Mouse (Mus musculus): ENCODE results near the gene Mettl2. TPM values are rescaled to one million over a fixed set of nuclear protein-coding genes. Genes with fewer than 3 reads are reported as not detected.

Mettl2 gene
- polyA plus RNA-seq, 1 experiment from 2014 or later: 16.6 TPM

DNA sequence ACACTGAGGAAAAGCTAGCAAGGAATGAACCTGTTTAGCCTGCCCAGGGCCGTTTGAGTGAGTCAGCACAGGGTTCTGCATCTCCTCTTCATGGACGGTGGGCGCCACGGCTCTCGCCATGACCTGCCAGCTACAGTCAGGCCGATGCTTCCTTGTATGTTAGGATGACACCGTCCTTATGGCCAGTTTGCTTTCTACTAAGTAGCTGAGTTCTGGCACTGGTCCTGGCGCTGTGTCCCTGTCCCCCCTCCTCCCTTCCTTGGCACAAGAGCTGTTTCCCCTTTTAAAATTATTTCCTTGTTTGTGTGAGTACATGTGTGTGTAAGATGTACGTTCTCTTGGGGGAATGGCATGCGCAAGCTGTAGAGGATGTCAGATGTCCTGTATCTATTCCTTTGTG is 19.0 kb downstream of the Mettl2 start:
- no peak overlapping the region for H3K27ac ChIP-seq
- 46% methylated on average over 10 of the region's 10 CpGs for WGBS (ENCODE audit: missing documents)

DNA sequence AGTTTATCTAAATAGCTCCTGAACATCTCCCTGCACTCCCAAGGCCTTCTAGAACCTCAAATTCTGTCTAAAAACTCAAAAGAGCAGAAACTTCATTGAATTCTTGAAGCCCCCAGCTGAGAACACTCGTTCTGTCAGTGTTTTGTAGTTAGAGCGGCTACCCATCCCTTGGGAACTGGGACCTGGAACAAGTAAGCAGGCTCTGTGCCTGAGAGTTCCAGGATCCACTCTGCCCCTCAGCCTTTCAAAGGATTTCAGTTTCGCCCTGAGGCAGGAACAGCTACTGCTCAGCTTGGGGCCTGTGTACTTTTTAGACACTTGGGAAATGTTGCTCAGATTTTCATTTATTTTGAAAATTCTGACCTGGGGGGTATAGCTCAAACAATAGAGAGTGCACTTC is 20.4 kb downstream of the Mettl2 start, which contains the start of gene Gm10842:
TSS of gene Gm10842 (plus strand) at position 301 of the 400 bp plus-strand sequence.
- H3K79me2 ChIP-seq (ENCODE audit: inconsistent target): no peaks in the 10 kb centered on the region
- H3K36me3 ChIP-seq (ENCODE audit: inconsistent target): no peaks in the 10 kb centered on the region
- H3K4me3 ChIP-seq (ENCODE audit: inconsistent target): no peak within 1 kb of the TSS
- WGBS (ENCODE audit: missing documents): 96% methylated on average over 3 of the region's 3 CpGs
- no peak within 1 kb of the TSS for H3K27ac ChIP-seq

More for the DNA sequence above, 19.0 kb downstream of the Mettl2 start:
- Histone ChIP-seq H3K36me3 (ENCODE audit: inconsistent target) (peaks cover 4% of the 10 kb centered on the region; the same call in 1 of the 2 replicates), H3K79me2 (ENCODE audit: inconsistent target) (no peaks in the 10 kb centered on the region), H3K4me3 (ENCODE audit: inconsistent target) (no peak overlapping the region)

DNA sequence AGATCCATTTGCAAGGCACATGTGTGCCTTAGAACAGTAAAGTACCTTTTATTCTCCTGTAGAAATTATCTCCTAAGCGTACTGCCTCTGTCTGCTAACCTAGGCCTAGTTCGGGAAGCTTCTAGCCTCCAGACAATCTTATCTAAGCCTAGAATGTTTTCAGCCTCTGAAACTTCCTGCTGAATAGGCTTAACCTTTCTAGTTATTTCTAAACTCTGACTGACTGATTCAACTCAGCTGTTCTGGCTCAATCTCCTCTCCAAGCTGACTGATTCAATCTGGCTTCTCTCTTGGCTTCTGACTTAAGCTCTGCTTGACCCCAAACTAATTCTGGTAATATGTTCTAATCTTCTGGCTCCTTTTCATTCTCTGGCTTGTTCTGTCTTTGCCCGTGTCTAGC is 23.1 kb downstream of the Mettl2 start:
- 97% methylated on average over 3 of the region's 3 CpGs for WGBS (ENCODE audit: missing documents)
- no peak overlapping the region for H3K4me3 ChIP-seq (ENCODE audit: inconsistent target)
- no peak overlapping the region for H3K27ac ChIP-seq
- no peaks in the 10 kb centered on the region for H3K36me3 ChIP-seq (ENCODE audit: inconsistent target)
- no peaks in the 10 kb centered on the region for H3K79me2 ChIP-seq (ENCODE audit: inconsistent target)

DNA sequence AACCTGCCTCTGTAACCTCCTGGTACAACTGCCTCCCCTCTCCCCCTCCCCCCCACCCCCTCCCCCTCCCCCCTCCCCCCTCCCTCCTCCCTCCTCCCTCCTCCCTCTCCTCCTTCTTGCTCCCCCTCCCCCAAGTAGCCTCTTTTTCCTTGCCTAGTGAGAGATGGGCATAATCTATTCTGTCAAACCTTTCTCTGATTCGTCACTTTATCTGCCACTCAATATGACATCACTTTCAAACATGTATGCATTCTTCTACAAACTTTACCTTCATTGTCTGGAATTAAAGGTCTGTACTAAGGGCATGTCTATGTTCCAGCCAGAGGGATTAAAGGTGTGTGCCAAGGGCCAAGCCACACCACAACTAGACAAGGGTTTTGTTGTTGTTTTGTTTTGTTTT is 23.5 kb downstream of the Mettl2 start:
- no CpG with 5 or more reads among the region's 1 CpGs for WGBS (ENCODE audit: missing documents)
- H3K27ac ChIP-seq: no peak overlapping the region

DNA sequence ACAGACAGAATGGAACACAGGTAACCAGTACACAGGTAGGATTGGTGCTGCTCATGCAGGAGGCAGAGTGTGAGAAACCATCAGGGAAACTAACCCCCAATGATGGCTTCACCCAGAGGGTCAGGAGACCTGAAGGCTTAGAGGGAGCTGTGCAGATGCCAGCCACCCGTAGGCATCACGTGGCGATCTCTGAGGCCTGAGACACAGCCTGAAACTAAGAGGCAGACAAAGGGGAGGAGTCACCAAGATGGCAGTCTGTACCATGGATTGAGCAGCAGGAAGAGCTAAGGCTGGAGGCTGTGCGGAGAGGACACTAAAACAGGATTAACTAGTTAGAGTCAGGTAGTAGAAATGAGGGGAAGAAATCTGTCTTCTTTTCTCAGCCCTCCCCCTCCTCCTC is 24.5 kb downstream of the Mettl2 start:
- H3K36me3 ChIP-seq (ENCODE audit: inconsistent target): no peaks in the 10 kb centered on the region

More for the DNA sequence above, 23.5 kb downstream of the Mettl2 start:
- Histone ChIP-seq H3K79me2 (ENCODE audit: inconsistent target) (no peaks in the 10 kb centered on the region), H3K4me3 (ENCODE audit: inconsistent target) (no peak overlapping the region), H3K36me3 (ENCODE audit: inconsistent target) (no peaks in the 10 kb centered on the region)

DNA sequence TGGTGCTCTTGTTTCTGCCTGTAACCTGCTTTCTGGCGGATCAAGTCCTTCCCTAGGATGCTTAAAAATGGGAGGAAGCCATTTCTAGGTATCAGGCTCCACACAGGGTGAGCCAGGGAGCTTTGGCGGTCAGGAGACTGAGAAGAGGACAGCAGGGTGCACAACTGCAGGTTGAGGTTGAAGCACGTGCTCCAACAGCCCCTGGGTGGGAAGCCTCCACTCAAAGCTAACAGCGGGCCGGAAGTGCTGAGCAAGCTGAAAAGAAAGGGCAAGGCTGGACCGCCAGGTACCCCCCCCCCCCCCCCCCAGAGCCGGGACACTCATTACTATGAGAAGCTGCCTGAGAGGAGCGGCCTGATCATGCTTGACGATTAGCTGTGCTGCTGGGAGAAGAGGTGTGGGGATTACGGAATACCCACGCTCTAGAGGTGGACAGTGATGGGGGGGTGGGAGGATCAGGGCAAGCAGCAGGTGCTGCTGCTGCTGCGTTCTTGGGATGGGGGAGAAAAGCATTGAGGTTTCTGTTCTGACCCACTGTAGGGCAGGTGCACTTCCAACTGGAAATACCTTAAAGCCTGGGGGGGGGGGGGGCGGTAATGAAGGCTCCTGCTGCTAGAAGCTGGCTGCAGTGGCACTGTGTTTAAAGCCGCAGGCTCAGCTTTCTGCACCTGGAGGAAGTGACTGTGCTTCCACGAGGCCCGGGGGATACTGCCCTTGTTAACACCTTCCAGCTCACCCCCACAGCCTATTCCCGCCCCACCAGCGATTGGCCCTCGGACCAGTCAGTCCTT is 25.2 kb downstream of the Mettl2 start:
- H3K79me2 ChIP-seq (ENCODE audit: inconsistent target): no peaks in the 10 kb centered on the region
- H3K4me3 ChIP-seq (ENCODE audit: inconsistent target): no peak overlapping the region
- 12% methylated on average over 18 of the region's 19 CpGs for WGBS (ENCODE audit: missing documents)
- no peaks in the 10 kb centered on the region for H3K36me3 ChIP-seq (ENCODE audit: inconsistent target)
- no peak overlapping the region for H3K27ac ChIP-seq

More for the DNA sequence above, 24.5 kb downstream of the Mettl2 start:
- 82% methylated on average over 4 of the region's 4 CpGs for WGBS (ENCODE audit: missing documents)
- no peak overlapping the region for H3K27ac ChIP-seq
- H3K79me2 ChIP-seq (ENCODE audit: inconsistent target): no peaks in the 10 kb centered on the region
- H3K4me3 ChIP-seq (ENCODE audit: inconsistent target): no peak overlapping the region

DNA sequence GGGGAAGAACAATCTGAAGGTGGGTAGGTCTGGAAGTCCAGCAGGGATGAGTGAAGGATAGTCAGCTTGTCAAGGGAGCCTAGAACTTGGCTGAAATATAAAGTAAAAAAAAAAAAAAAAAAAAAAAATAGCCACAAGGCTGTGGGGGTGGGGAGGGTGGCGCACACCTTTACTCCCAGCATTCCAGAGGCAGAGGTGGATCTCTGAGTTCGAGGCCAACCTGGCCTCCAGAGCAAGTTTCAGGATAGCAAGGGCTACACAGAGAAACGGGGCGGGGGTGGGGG is 25.7 kb downstream of the Mettl2 start:
- H3K79me2 ChIP-seq (ENCODE audit: inconsistent target): no peaks in the 10 kb centered on the region
- H3K27ac ChIP-seq: no peak overlapping the region
- H3K4me3 ChIP-seq (ENCODE audit: inconsistent target): no peak overlapping the region
- no CpG with 5 or more reads among the region's 4 CpGs for WGBS (ENCODE audit: missing documents)
- H3K36me3 ChIP-seq (ENCODE audit: inconsistent target): no peaks in the 10 kb centered on the region

DNA sequence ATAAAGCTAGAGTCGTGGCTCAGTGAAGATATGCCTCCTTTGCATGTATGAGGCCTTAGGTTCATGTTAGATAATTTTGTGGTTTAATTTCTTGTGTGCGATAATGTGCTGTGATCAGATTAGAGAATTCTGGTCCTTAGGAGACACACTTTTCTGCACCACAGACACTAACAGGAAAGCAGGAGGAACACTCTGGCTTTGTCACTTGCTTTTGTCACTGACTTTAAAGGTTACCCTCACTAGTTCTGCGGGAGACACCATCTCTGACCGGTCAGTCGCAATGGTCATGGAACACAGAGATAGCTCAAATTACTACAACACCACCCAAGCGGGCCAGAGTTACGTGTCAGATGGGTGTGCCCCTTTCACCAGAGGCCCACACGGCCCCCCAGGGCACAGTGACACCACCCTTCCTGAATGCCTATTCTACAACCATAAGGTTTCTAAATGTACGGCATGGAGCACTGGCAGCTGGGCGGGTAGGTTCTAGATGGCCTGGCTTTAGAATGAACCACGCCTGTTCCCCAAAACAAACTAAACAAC is 26.2 kb downstream of the Mettl2 start:
- WGBS (ENCODE audit: missing documents): 83% methylated on average over 11 of the region's 11 CpGs
- Histone ChIP-seq H3K79me2 (ENCODE audit: inconsistent target) (no peaks in the 10 kb centered on the region), H3K4me3 (ENCODE audit: inconsistent target) (no peak overlapping the region), H3K36me3 (ENCODE audit: inconsistent target) (no peaks in the 10 kb centered on the region), H3K27ac (no peak overlapping the region)

DNA sequence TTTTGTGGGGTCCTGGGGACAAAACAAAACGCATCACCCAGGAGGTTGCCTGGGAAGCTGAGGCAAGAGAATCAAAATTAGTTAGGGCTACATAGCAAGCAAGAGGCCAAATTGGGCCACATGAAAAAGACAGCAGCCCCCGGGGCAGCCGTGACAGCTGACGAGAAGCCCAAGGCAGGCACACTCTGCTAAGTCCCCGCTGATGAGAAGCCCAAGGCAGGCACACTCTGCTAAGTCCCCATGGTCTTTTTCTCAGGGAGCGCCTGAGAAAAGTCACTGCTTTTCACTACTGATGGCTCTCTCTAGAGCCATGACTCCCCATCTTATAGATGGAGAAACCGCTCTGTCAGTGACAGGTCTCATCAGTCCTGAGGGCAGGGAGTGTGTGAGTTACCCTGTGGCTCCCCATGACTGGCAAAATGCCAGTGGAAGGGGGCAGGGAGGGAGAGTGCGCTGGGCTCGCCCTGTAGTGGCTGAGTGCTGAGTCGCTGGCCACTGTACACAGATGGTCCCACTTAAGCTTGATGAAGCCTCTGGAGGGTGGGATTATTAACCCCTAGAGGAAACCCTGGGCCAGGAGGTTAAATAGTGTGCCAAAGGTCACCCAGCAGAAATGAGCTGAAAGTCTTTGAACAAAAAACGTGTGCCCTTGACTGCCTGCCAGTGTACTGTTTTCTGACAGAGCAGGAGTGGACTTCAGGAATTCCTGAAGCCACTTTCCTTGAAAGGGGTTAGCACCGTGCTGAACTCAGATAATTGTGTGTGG is 27.0 kb downstream of the Mettl2 start:
- Histone ChIP-seq H3K79me2 (ENCODE audit: inconsistent target) (no peaks in the 10 kb centered on the region), H3K4me3 (ENCODE audit: inconsistent target) (no peak overlapping the region), H3K27ac (no peak overlapping the region), H3K36me3 (ENCODE audit: inconsistent target) (no peaks in the 10 kb centered on the region)
- 58% methylated on average over 12 of the region's 12 CpGs for whole genome bisulfite sequencing (ENCODE audit: missing documents)

DNA sequence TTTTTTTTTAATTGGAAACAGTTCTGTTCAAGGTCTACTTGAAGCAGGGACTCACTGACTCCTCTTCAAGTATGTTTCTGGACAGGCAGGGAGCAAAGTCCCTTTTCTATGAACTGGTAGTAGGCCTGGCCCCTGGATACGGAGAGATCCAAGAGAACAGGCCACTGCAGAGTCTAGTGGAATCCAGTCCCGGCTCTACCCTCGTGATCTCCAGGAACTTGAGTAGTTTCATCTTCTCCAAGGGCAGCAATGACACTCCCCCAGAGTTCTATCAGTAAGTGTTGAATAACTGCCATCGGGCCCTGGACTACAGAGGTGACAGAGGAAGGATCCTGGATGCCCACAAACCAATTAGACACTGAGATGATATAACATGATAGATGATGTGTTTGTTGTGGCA is 29.7 kb downstream of the Mettl2 start:
- H3K4me3 ChIP-seq (ENCODE audit: inconsistent target): no peak overlapping the region
- no peaks in the 10 kb centered on the region for H3K36me3 ChIP-seq (ENCODE audit: inconsistent target)
- H3K79me2 ChIP-seq (ENCODE audit: inconsistent target): no peaks in the 10 kb centered on the region
- 94% methylated on average over 4 of the region's 4 CpGs for WGBS (ENCODE audit: missing documents)
- no peak overlapping the region for H3K27ac ChIP-seq

DNA sequence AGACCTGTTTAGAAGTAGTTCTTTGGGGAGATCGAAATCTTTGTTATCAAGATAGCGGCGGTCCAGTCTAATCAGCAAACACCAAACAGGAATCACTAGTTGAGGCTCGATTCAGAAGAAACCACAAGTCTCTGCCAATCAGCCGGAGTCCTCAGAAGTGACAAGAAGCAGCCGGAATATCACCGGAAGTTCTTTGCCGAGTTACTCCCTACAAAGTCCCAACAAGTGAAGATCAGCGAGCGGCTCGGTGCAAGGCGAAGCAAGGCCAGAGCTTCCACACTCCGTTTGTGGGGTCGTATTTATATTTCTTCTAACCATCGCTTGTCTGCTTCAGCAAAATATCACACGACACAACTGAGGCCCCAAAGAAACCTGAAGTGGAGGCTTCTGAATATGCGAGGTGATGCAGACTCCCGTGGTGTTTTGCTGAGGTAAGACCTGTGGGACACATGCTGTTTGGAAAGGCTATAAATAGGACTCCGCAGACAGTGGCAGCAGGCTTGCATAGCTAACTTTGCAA is 30.6 kb downstream of the Mettl2 start:
- WGBS (ENCODE audit: missing documents): 82% methylated on average over 19 of the region's 19 CpGs
- Histone ChIP-seq H3K4me3 (ENCODE audit: inconsistent target) (no peak overlapping the region), H3K36me3 (ENCODE audit: inconsistent target) (no peaks in the 10 kb centered on the region), H3K27ac (no peak overlapping the region), H3K79me2 (ENCODE audit: inconsistent target) (no peaks in the 10 kb centered on the region)

DNA sequence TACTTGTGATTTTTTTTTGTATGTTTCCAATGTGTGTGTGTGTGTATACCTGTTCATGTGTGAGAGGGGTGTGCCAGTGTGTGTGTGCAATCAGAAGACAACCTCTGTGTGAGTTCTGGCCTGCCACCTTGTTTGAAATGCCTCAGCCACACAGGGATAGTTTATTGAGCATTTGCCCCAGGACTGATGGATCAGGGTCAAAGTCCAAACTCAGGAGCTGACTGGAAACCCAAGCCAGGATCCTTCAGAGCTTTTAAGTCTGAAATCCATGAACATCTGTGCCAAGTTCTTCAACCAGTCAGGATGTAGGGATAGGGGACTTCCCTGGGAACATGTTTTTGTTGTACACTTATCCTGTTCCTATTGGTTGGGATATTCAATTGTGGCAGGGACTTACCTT is 31.8 kb downstream of the Mettl2 start:
- H3K36me3 ChIP-seq (ENCODE audit: inconsistent target): no peaks in the 10 kb centered on the region
- H3K27ac ChIP-seq: no peak overlapping the region
- no peak overlapping the region for H3K4me3 ChIP-seq (ENCODE audit: inconsistent target)
- H3K79me2 ChIP-seq (ENCODE audit: inconsistent target): no peaks in the 10 kb centered on the region

DNA sequence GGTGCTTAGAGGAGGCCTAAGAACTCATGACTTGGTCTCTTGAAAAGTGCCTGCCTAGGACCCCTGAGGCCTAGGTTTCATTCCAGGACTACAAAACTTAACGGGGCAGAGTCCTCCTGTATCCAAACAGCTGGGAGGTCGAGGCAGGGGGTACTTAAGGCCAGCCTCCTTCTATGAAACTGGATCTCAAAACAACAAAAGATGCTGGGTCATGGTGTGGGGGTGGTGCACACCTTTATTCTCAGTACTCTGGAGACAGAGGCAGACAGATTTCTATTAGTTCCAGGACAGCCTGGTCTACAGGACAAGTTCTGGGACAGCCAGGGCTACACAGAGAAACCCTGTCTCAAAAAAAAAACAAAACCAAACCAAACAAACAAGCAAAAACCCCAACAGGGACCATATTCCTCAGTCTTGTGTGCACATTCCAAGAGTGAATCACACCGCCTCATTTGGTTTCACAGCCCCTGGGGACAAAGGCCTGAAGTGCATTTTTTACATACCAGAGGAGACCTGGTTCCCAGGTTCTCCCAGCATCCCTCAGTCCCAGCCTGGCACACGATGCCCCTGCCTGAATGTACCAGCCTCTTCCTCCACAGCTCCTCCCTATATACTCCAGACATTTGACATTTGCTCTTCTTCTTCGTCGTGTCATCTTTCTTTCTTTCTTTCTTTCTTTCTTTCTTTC is 33.6 kb downstream of the Mettl2 start:
- no peaks in the 10 kb centered on the region for H3K79me2 ChIP-seq (ENCODE audit: inconsistent target)

DNA sequence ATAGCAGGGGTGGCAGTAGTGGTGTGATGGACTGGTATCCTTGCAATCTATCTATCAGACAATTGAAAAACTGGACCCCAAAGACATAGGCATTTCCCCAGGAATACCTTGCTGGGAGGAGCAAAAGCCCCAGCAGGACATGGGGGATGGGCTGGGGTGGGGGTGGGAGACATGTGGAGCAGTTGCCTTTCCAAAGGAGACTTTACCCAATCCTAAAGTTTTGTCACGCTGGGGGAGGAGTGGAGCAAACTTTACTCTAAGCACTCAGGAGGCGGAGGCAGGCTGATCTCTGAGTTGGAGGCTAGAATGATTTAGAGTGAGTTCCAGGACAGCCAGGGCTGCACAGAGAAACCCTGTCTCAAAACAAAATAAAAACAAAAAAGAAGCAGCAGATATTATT is 35.2 kb downstream of the Mettl2 start:
- 86% methylated on average over 2 of the region's 2 CpGs for WGBS (ENCODE audit: missing documents)
- Histone ChIP-seq H3K4me3 (ENCODE audit: inconsistent target) (no peak overlapping the region), H3K36me3 (ENCODE audit: inconsistent target) (no peaks in the 10 kb centered on the region), H3K27ac (no peak overlapping the region), H3K79me2 (ENCODE audit: inconsistent target) (no peaks in the 10 kb centered on the region)

More for the DNA sequence above, 33.6 kb downstream of the Mettl2 start:
- H3K36me3 ChIP-seq (ENCODE audit: inconsistent target): no peaks in the 10 kb centered on the region
- WGBS (ENCODE audit: missing documents): 85% methylated on average over 6 of the region's 6 CpGs
- no peak overlapping the region for H3K27ac ChIP-seq
- no peak overlapping the region for H3K4me3 ChIP-seq (ENCODE audit: inconsistent target)

All from macrophage (primary cell).